Mouse (Mus musculus) embryonic fibroblast, embryonic 13.5 days (primary cell): ENCODE measurements at regions not wholly inside any gene's neighbourhood (a gene's known extent, or its start where the extent isn't known, plus 50 kb on each side); places are given as distances from the start of the nearest gene placed in this dataset.

Source experiments
- CTCF ChIP-seq: IDR thresholded peaks from 2 replicates; pipeline ENCODE4 v1.5.1; 2011; ENCODE audit warnings: mild to moderate bottlenecking, control low read depth, low read length, moderate library complexity, borderline replicate concordance; ENCODE audit not compliant: insufficient read depth
- POLR2A ChIP-seq: IDR thresholded peaks from 2 replicates; pipeline ENCODE4 v1.6.1; 2011; ENCODE audit warnings: low read depth, mild to moderate bottlenecking, control low read depth, low read length, moderate library complexity

DNA sequence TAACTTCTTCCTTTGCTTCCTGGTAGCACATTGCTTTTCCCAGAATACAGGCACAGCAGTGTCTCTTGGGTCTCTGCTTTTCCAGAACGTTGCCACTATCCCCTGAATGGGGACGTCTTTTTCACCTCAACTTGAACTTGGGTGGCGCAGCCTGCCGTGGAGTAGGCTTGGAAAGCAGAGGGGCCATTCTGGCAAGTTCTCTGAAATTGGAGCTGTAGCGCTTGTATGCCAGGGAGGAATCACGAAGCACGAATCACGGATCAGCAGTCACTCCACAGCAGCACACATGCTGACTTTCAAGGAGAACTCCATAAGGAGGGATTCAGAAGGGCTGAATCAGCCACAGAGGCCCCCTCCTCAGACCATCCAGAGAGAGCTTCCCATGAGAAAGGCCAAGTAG lies 351.2 kb downstream of the Bcor start:
- TF ChIP-seq CTCF = no peak
- no peak for TF ChIP-seq POLR2A
